Mouse (Mus musculus) brain, adult 2 months (tissue): ENCODE results near the gene Nhp2.

Experiments used
- DNase-seq: peaks from one replicate; pipeline ENCODE4 v3.0.0; 2011; ENCODE audit warnings: low read depth, low spot score

Gene Nhp2

GRCm38 (mm10) chr11:51635525-51636322 lies 16.2 kb downstream of the Nhp2 start, which contains the start of gene Rmnd5b:
TSS of gene Rmnd5b (minus strand) at chr11:51635896.
- peak; percentile 97 for DNase-seq

GRCm38 (mm10) chr11:51636323-51636684 lies 16.8 kb downstream of the Nhp2 start:
- peak; percentile 90 for DNase-seq

- DNase-seq = peak; percentile 31
Measured at GRCm38 (mm10) chr11:51637971-51638414, 18.5 kb downstream of the Nhp2 start.

- DNase-seq = no peak
Measured at GRCm38 (mm10) chr11:51638497-51638896, 19.0 kb downstream of the Nhp2 start.

- DNase-seq = no peak
Measured at GRCm38 (mm10) chr11:51640748-51641147, 21.2 kb downstream of the Nhp2 start.

- DNase-seq = no peak
Measured at GRCm38 (mm10) chr11:51643202-51643601, 23.7 kb downstream of the Nhp2 start.

- DNase-seq = peak; percentile 38
Measured at GRCm38 (mm10) chr11:51643761-51644160, 24.2 kb downstream of the Nhp2 start.

GRCm38 (mm10) chr11:51644217-51644616 lies 24.7 kb downstream of the Nhp2 start:
- peak; percentile 23 for DNase-seq

GRCm38 (mm10) chr11:51645293-51645692 lies 25.8 kb downstream of the Nhp2 start:
- no peak for DNase-seq

GRCm38 (mm10) chr11:51646245-51646644 lies 26.7 kb downstream of the Nhp2 start:
- DNase-seq = no peak

- DNase-seq = peak; percentile 64
Measured at GRCm38 (mm10) chr11:51646751-51647667, 27.5 kb downstream of the Nhp2 start.

GRCm38 (mm10) chr11:51648566-51648965 lies 29.0 kb downstream of the Nhp2 start:
- DNase-seq = no peak

GRCm38 (mm10) chr11:51649111-51649888 lies 29.8 kb downstream of the Nhp2 start:
- no peak for DNase-seq

- peak; percentile 75 for DNase-seq
Measured at GRCm38 (mm10) chr11:51649889-51650199, 30.3 kb downstream of the Nhp2 start.

GRCm38 (mm10) chr11:51650261-51650660 lies 30.7 kb downstream of the Nhp2 start:
- DNase-seq = no peak

- DNase-seq = peak; percentile 42
Measured at GRCm38 (mm10) chr11:51650691-51651515, 31.4 kb downstream of the Nhp2 start, which contains the start of the genes N4bp3 and D930048N14Rik. TSS of gene N4bp3 (minus strand) at chr11:51650842. TSS of gene D930048N14Rik (plus strand) at chr11:51650954.

- DNase-seq = no peak
Measured at GRCm38 (mm10) chr11:51652889-51653418, 33.4 kb downstream of the Nhp2 start.

GRCm38 (mm10) chr11:51653736-51654135 lies 34.2 kb downstream of the Nhp2 start:
- no peak for DNase-seq

GRCm38 (mm10) chr11:51654891-51655290 lies 35.4 kb downstream of the Nhp2 start:
- DNase-seq = no peak

- DNase-seq = no peak
Measured at GRCm38 (mm10) chr11:51656798-51657521, 37.4 kb downstream of the Nhp2 start.
